Mouse (Mus musculus) brain, embryonic 14.5 days (tissue): ENCODE data around the gene Gm47985. TPM values are rescaled to one million over a fixed set of nuclear protein-coding genes. Genes with fewer than 3 reads are reported as not detected.
"Not testable (repeated sequence)": the region's sequence is repeated elsewhere in the genome, so short reads cannot be mapped to it uniquely, and the experiment has no call there.

Experiments used
- DNase-seq: peaks from one replicate; pipeline ENCODE4 v3.0.0-alpha.2; 2011; ENCODE audit warnings: low read depth
- CTCF ChIP-seq: fragments of 200-500 bp; IDR thresholded peaks from 2 replicates; pipeline ENCODE4 v1.5.1; 2012; ENCODE audit warnings: inconsistent platforms, mild to moderate bottlenecking, moderate library complexity, borderline replicate concordance; ENCODE audit not compliant: insufficient read depth, insufficient read length; ENCODE audit errors: extremely low read depth
- POLR2A ChIP-seq: fragments of 200-500 bp; IDR thresholded peaks from 2 replicates; pipeline ENCODE4 v1.6.1; 2012; ENCODE audit warnings: mild to moderate bottlenecking, inconsistent platforms, borderline replicate concordance; ENCODE audit not compliant: poor library complexity, insufficient read depth, insufficient read length, severe bottlenecking; ENCODE audit errors: extremely low read depth
- polyA plus RNA-seq: library from polyadenylated mRNA; depleted of rRNA; stranded (reverse); fragments of >200 nt; gene quantifications from 2 replicates; pipeline ENCODE4 v1.2.3, GENCODE M21; 2012; rRNA removed

Gene Gm47985
- 0.05 TPM in 1 of 2 replicates, not detected in the other for polyA plus RNA-seq

DNA sequence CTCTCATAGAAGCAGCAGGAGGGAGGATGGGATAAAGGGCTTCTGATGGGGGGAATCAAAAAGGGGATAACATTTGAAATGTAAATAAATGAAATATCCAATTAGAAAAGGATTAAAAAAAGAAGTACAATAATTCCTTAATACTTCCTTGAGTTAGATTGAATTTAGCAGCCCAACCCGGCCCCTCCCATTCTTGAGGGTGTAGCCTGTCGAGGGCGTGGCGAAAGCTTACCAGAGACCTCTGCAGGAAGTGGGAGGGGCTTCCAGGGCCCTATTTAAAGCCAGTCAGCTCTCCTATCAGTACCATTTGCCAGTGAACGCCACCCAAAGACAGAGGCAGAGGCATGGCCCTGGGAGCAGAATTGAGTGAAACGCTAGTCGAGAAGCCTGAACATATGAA is at the start of gene Gm47985:
Gene Gm47985 (plus strand): TSS at position 272 of the 400 bp plus-strand sequence.
- not testable (repeated sequence) for DNase-seq

DNA sequence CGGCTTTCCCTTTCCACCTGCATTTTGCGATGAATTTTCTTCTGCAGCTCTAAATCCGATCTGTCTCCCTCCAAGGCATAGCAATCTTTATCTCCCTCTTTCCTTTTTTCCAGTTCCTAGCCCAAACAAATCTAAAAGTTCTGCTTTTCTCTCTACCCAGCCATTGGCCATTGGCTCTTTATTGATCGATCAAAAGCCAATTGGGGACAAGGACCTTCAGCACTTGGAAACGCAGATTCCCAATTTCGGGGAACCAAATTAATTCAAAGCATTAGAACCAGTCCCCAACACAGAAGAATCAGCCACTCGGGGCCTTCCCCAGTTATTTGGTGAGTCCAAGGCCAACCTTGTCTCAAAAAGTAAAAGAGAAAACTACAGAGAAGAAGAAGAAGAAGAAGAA is 49.7 kb upstream of the Gm47985 start:
- TF ChIP-seq CTCF: no peak
- TF ChIP-seq POLR2A: no peak
- no peak for DNase-seq

DNA sequence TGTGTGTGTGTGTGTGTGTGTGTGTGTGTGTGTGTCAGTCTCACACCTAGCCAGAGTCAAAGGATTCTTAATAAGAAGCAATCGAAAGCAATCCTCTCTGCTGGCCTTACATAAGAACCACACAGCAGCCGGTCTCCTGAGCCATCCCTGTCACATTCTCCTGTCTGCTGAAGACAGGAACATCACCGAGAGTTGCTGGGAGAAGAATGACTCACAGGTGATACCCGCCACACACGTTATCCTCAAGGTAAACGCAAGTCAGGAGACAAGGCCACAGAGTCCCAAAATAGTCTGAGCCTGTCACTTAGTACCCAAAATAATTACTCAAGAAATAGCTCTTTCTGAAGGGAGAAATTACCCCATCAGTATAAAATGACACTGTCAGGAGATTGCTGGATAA is 43.9 kb upstream of the Gm47985 start:
- DNase-seq: peak; percentile 37
- no peak for TF ChIP-seq POLR2A
- TF ChIP-seq CTCF: no peak

DNA sequence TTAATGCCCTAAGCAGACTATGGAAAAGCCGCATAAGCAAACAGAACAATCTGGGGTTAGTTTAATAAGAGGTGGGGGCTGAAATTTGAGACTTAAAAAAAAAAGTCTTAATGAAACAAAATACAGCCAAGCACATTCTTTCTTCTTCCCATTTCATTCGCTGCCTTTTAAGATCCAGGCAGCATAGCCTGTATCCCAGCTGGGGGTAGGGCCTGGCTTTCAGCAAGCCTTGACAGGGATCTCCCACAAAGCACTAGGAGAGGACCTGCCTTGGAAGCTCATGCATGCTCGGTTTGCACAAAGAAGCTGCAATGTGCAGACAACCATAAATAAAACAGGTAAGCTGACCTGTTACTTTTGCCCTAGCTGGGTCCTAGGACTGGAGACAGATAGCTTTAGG is 41.4 kb upstream of the Gm47985 start:
- no peak for TF ChIP-seq CTCF
- TF ChIP-seq POLR2A: no peak
- DNase-seq: no peak

DNA sequence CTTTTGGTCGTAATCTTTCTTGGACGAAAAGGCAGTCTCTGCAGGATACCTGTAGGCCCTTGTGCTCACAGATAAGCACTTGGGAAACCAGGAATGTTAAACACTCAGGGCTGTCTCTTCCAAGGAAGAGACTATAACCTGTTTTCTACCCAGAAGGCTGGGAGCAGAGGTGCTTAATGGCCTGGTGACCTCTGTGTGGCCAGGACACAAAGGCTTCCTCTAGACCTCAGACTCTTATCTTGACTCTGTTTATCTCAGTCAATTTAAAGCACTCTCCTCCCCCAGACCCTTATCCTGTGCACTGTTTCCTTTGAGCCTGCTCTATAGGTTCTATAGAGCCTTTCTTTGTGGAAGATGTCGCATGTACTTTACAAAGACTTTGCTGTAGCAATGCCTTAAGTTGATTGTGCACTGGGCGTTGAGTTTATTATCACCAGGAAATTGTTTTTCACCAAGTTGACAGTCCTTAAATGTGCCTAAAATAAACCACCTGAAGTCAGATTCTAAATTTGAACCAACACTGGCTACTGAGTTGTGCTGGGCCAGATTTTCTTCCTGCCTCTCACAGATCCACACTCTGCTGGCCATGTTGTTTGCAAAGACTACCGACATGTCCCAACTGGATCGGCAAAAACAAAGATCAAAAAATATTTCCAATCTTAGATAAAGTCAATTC is 37.7 kb upstream of the Gm47985 start:
- DNase-seq: no peak
- no peak for TF ChIP-seq POLR2A
- no peak for TF ChIP-seq CTCF

DNA sequence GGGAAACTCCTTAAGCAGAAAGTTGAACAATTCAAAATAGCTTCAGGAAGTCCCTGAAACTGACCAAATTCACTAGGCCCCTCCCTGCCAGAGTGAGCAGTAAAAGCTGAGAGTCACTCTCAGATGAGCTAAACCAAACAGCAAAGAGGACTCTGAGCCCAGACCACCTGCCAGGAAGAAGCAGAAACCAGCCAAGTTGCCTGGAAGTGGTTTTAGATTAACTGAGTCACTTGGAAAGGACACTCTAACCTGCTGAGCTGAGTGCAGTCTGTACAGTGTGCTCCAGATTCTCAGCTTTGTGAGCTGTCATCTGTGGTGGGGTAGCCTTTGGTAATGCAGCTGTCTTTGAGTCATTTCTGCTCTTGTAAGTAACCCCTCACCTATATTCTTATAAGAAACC is 34.5 kb upstream of the Gm47985 start:
- DNase-seq: no peak
- TF ChIP-seq CTCF (no peak), POLR2A (no peak)

DNA sequence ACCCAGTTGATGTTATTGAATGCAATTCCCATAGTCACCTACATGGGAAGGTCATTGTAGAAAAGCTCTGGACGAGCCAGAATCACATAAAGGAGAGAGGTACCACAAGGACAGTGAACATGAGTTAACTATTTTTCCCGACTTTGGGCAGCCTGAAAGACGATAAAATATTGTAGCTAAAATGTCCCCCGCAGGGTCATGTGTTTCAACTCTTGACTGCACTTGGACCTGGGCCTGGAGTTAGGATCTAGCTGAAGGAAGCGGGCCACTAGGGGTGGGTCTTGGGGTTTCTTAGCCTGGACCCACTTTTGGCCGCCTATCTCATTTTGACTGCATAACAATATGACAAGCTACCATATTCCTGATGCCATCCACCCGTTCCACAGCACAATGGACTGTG is 32.1 kb upstream of the Gm47985 start:
- DNase-seq: no peak
- TF ChIP-seq POLR2A: no peak
- TF ChIP-seq CTCF: no peak

DNA sequence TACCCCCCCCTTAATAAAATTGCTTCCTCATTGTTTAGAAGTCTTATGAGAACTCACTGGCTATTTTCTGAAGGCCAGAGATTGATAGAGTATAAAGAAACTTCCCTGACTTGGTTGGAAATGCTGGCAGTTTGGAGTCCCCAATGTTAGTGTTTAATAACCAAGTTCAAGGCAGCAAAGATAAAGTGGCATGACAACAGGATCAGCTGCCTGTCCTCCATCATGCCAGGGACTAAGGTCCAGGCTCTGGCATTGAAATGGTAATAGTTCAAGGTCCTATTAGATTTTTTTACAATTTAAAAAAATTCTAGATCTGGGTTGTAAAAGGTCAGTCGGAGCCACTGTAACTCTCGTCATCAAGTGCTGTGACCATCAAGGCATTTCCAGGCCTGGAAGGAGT is 31.2 kb upstream of the Gm47985 start:
- TF ChIP-seq CTCF: no peak
- TF ChIP-seq POLR2A: no peak
- DNase-seq: no peak

DNA sequence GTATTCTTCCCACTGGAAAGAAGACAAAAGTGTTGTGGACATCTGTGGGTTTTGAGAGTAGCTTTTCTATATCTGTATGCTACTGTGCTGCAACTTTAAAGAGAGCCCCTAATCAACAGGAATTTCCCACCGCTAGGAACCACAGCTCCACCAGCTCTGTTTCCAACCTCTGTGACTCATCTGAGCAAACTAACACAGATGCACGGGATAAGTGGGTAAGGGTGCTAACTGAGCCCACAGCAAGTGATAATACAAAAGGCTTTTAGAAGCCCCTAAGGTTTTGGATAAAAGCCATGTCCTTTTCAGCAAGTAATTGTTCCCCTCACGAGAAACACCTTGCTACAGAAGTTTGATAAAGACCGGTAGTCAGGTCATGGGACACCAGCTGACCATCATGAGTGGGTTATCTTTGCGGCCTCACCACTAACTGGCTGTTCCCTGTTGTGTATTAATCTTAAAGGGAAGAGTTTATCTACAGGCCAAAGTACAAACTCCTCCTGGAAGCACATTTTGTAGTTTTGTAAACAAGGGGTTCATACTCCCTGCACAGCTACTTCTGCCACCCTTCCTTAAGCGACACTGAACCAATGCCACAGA is 29.2 kb upstream of the Gm47985 start:
- TF ChIP-seq CTCF: no peak
- TF ChIP-seq POLR2A: no peak
- DNase-seq: no peak

DNA sequence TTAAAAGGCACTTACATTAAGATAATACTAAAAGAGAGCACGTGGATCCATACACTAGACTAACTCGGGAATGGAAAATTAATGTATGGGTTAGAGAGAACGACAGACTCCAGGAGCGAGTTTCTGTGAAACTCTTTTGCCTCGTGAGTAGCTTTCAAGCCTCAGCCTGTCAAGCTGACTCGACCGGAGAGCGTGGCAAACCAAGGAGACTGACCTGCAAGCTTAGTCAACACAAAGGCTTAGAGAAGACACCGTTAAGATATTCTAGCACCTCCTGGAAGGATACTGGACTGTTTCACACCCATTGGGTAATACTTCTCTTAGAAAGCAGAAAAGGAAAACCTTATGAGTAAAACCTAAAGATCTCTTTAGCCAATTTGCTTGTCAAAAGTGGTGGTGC is 28.2 kb upstream of the Gm47985 start:
- DNase-seq: not testable (repeated sequence)

DNA sequence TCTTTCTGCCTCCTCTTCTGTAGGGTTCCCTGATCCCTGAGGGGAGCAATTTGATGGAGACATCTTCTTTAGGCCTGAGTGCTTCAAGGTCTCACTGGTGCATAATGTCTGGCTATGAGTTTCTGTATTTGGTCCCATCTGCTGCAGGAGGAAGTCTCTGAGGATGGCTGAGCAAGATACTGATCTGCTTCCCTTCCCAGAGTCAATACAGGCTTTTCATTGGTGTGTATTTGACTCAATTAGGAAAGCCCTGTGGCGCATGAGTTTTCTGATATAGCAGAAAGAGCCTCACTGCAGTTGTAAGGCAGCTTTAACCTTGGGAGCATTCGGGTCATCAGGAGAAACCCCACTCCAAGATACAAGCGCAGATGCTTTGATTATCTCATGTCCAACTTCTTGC is 26.2 kb upstream of the Gm47985 start:
- no peak for DNase-seq
- TF ChIP-seq POLR2A: no peak
- TF ChIP-seq CTCF: no peak

DNA sequence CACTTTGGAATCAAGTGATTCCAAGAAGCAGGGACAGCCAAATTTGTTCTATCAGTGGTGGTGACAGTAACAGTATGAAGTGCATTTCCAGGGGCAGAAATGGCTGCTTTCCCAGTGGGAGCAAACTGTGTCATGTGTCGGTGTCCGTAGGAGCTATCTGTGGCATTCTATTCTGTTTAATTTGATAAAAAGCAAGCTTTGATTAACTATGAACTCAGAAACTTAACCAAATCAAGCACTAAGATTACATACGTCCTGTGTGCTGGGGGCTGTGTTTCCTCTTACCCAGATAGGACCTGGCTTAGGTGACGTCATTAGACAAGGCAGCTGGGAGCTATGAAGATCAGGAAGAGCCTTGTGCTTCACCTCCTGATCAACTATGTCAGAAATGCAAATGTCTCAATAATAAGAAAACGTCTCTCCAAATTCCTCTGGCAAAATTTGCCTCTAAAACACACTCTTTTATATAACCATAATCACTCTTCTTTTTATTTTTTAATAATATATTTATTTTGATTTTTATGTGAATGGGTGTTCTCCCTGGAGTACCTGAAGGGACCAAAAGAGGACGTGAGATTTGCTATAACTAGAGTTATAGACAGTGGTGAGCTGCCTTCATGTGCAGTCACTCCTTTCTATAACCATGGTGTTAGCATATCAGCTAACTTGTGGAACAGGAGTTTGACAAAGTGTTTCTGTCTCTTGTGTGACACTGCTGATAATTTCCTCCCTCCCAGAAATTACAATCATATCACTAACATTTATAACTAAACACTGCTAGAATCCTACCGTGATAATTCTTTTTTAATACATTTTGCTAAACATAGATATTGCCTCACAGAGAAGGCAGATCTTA is 25.3 kb upstream of the Gm47985 start:
- TF ChIP-seq CTCF (no peak), POLR2A (no peak)
- peak; percentile 14 for DNase-seq
